Mouse (Mus musculus): ENCODE data around the gene Slc25a26. TPM values are rescaled to one million over a fixed set of nuclear protein-coding genes. Genes with fewer than 3 reads are reported as not detected.
A peak's percentile ranks its signal among the peaks of the same experiment; 100 is the strongest.

Gene Slc25a26
- polyA plus RNA-seq, 1 experiment from 2014 or later: 9.1 TPM

DNA sequence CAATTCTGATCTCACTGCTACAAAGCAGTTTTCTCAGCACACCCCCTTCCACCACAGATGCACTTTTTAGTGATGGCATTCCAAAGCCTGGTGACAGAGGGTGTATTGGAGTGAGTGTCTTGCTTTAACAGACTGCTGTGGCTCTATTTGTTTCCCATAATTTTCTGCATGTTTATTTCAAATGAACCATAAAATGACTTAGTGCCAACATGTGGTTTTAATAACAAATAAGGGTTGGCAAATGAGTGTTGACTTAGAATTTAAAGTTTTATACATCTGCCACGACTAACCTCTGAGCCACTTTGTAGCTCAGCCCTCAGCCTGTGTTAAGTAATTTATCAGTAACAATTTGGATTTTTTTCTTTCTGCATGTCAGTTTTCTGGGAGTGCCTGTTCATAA, 61.2 kb downstream of the Slc25a26 start:
- no peaks in the 10 kb centered on the region for H3K9me3 ChIP-seq
- no peak overlapping the region for H3K27ac ChIP-seq
- H3K4me1 ChIP-seq: peaks cover 4% of the 10 kb centered on the region
- 83% methylated on average over 1 of the region's 1 CpGs for WGBS
- no peaks in the 10 kb centered on the region for H3K36me3 ChIP-seq (replicated peaks)
- H3K27me3 ChIP-seq (ENCODE audit: poor library complexity, severe bottlenecking): no peaks in the 10 kb centered on the region
- H3K4me3 ChIP-seq: no peak overlapping the region
- DNase-seq (ENCODE audit: extremely low spot score, low spot score): no peak

DNA sequence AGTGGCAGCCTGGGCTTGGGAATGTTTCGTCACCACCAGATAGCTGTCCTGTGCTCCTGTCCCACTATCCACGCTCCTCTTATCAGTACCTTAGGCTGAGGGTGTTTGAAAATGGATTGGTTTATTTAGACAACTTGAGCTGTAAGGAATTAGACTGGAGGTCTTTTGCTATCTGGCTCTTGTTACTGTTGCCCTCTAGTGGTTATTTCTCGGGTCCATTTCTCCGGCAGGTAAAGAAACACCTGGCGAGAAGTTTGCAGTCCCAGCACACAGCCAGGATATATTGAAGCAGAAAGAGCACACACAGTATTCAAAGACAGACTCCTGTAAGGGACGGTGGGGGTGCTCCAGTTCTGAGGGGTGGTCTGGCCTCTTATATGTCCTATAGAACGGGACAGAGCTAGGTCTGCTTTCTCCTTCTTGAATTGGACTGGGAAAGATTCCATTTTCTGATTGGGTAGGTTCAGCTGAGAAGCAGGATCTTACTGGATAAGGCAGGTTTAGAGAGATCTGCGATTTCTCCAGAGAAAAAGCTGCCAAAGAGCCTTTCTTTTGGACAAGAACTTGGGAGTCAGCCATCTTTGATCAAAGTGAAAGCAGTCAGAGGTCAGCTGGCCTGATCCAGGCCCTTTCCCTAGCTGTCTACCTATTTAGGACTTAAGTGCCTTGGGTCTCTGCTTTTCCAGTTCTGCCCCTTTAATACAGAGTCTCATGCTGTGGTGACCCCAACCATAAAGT, 63.2 kb downstream of the Slc25a26 start:
- peaks cover 4% of the 10 kb centered on the region for H3K4me1 ChIP-seq
- 64% methylated on average over 8 of the region's 8 CpGs for WGBS
- DNase-seq (ENCODE audit: extremely low spot score, low spot score): no peak
- no peak overlapping the region for H3K4me3 ChIP-seq
- no peaks in the 10 kb centered on the region for H3K27me3 ChIP-seq (ENCODE audit: poor library complexity, severe bottlenecking)
- H3K9me3 ChIP-seq: no peaks in the 10 kb centered on the region
- H3K27ac ChIP-seq: 0 out of 2 replicates have a peak overlapping the region, but pooled peaks have one; percentile 21
- no peaks in the 10 kb centered on the region for H3K36me3 ChIP-seq (replicated peaks)

DNA sequence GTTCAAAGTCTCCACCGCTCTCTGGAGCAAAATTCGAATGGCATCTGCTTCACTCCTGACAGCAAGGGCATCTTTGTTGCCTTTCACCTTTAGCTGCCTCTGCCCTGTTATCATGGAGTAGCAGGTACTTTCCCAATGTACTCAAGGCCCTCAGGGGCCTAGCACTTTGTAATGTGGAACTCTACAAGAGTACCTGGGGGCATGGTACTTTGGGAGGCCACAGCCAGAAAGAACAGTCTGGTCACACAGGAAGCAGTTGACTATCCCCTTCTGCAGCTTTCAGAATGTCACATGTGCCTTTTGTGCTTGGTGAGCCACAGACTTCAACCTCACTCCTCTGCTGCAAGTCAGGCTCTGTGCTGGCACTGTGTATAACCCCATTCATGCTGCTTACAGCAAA, 65.6 kb downstream of the Slc25a26 start:
- no peak overlapping the region for H3K4me3 ChIP-seq
- H3K27me3 ChIP-seq (ENCODE audit: poor library complexity, severe bottlenecking): no peaks in the 10 kb centered on the region
- H3K27ac ChIP-seq: no peak overlapping the region
- WGBS: 95% methylated on average over 2 of the region's 2 CpGs
- H3K4me1 ChIP-seq: peaks cover 4% of the 10 kb centered on the region
- no peak for DNase-seq (ENCODE audit: extremely low spot score, low spot score)
- H3K36me3 ChIP-seq (replicated peaks): no peaks in the 10 kb centered on the region
- H3K9me3 ChIP-seq: no peaks in the 10 kb centered on the region

DNA sequence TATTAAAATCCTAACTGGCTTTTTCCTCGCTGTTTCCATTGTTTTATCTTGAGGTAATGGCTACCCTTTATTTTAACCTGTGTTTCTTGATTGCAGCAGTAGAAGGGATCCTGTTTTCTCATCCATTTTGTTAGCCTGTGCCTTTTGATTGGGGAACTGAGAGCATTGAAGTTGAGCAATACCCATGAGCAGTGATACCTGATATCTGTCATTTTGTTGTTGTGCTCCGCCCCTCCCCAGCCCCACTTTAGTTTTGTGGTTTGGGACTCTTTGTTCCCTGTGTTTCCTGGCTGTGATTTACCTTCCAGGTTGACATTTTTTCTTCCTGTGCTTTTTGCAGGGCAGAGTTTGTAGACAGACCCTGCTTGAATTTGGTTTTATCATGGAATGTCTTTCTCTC, 67.9 kb downstream of the Slc25a26 start:
- no peak for DNase-seq (ENCODE audit: extremely low spot score, low spot score)

DNA sequence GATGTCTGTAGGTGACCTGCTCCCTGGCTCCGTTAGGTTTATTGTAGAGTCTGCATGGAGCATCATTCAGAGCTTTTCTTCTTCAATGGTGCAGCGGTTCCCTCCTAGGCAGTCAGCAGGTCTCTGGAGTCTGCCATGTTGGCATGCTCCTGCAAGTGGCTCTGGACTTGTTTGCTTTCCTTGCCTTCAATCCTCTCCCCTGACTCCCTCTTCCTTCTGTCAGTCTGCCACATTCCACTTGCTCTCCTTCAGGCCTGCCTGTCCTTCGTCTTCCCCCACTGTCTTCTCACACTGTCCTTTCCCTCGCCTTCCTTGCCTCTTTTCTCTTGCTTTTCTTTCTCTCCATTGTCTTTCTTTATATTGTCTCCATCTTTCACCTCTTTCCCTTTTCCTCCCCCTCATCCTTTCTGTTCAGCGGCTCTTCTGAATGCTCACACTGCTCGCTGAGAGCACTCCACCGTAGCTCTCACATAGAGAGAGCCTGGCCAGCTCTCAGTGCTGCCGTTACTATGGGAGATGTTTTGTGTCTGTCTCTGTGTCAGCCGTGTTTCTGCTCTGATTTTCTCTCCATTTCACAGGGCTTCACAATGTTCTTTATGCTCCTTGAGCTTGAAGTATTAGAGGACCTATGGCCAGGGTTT, 75.5 kb downstream of the Slc25a26 start:
- Histone ChIP-seq H3K9me3 (peaks cover 12% of the 10 kb centered on the region; the same call in 1 of the 2 replicates), H3K27me3 (ENCODE audit: poor library complexity, severe bottlenecking) (no peaks in the 10 kb centered on the region), H3K36me3 (replicated peaks) (no peaks in the 10 kb centered on the region), H3K4me3 (no peak overlapping the region), H3K4me1 (peaks cover 50% of the 10 kb centered on the region), H3K27ac (peak overlapping the region; percentile 89)
- 58% methylated on average over 9 of the region's 9 CpGs for WGBS
- no peak for DNase-seq (ENCODE audit: extremely low spot score, low spot score)

More for the DNA sequence above, 67.9 kb downstream of the Slc25a26 start:
- H3K27ac ChIP-seq: no peak overlapping the region
- WGBS: 92% methylated on average over 2 of the region's 2 CpGs
- H3K4me1 ChIP-seq: peaks cover under 1% of the 10 kb centered on the region
- H3K36me3 ChIP-seq (replicated peaks): no peaks in the 10 kb centered on the region
- H3K27me3 ChIP-seq (ENCODE audit: poor library complexity, severe bottlenecking): no peaks in the 10 kb centered on the region
- H3K9me3 ChIP-seq: peaks cover 12% of the 10 kb centered on the region; the same call in 1 of the 2 replicates
- no peak overlapping the region for H3K4me3 ChIP-seq

DNA sequence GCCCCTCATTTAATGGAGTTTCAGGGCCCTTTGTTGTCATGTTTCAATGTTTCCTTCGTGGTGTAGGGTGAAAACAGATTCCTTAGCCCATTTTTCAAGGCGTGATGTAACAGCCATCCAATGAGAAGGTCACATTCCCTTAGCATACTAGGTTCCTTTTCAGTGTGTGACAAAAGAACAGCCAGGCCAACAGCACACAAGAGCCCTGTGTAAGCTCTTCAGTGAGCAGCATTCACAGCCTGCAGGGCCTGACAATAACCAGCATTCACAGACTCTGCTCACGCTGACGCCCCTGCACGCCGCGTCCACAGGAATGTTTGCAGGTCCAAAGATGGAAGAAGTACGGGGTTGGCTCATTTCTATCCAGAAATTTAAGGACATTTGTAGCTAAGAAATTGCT, 77.9 kb downstream of the Slc25a26 start:
- no peaks in the 10 kb centered on the region for H3K36me3 ChIP-seq (replicated peaks)
- 29% methylated on average over 8 of the region's 8 CpGs for WGBS

GRCm38 (mm10) chr6:94582055-94582454, 81.9 kb downstream of the Slc25a26 start:
- Histone ChIP-seq H3K27me3 (ENCODE audit: poor library complexity, severe bottlenecking) (no peaks in the 10 kb centered on the region), H3K4me1 (peaks cover 39% of the 10 kb centered on the region), H3K9me3 (no peaks in the 10 kb centered on the region), H3K36me3 (replicated peaks) (no peaks in the 10 kb centered on the region), H3K27ac (no peak overlapping the region), H3K4me3 (no peak overlapping the region)
- DNase-seq (ENCODE audit: extremely low spot score, low spot score): no peak
- WGBS: 91% methylated on average over 9 of the region's 9 CpGs

More for the DNA sequence above, 77.9 kb downstream of the Slc25a26 start:
- DNase-seq (ENCODE audit: extremely low spot score, low spot score): peak; percentile 74
- Histone ChIP-seq H3K4me3 (0 out of 2 replicates have a peak overlapping the region, but pooled peaks have one; percentile 10), H3K27ac (peak overlapping the region; percentile 89), H3K4me1 (peaks cover 56% of the 10 kb centered on the region), H3K27me3 (ENCODE audit: poor library complexity, severe bottlenecking) (no peaks in the 10 kb centered on the region), H3K9me3 (no peaks in the 10 kb centered on the region)

GRCm38 (mm10) chr6:94584147-94584695, 84.1 kb downstream of the Slc25a26 start:
- H3K36me3 ChIP-seq (replicated peaks): no peaks in the 10 kb centered on the region
- no peaks in the 10 kb centered on the region for H3K27me3 ChIP-seq (ENCODE audit: poor library complexity, severe bottlenecking)
- DNase-seq (ENCODE audit: extremely low spot score, low spot score): no peak

GRCm38 (mm10) chr6:94584976-94585375, 84.8 kb downstream of the Slc25a26 start:
- WGBS: 89% methylated on average over 4 of the region's 4 CpGs
- Histone ChIP-seq H3K9me3 (no peaks in the 10 kb centered on the region; the same call in 1 of the 2 replicates), H3K27ac (no peak overlapping the region), H3K36me3 (replicated peaks) (no peaks in the 10 kb centered on the region), H3K4me3 (no peak overlapping the region), H3K4me1 (peaks cover 16% of the 10 kb centered on the region), H3K27me3 (ENCODE audit: poor library complexity, severe bottlenecking) (no peaks in the 10 kb centered on the region)
- DNase-seq (ENCODE audit: extremely low spot score, low spot score): no peak

More at GRCm38 (mm10) chr6:94584147-94584695, 84.1 kb downstream of the Slc25a26 start:
- Histone ChIP-seq H3K4me1 (peaks cover 17% of the 10 kb centered on the region), H3K9me3 (no peaks in the 10 kb centered on the region; the same call in 1 of the 2 replicates), H3K27ac (no peak overlapping the region), H3K4me3 (no peak overlapping the region)
- WGBS: 95% methylated on average over 9 of the region's 9 CpGs

GRCm38 (mm10) chr6:94588365-94588764, 88.2 kb downstream of the Slc25a26 start:
- DNase-seq (ENCODE audit: extremely low spot score, low spot score): no peak
- H3K36me3 ChIP-seq (replicated peaks): no peaks in the 10 kb centered on the region
- 93% methylated on average over 4 of the region's 4 CpGs for WGBS
- H3K4me3 ChIP-seq: no peak overlapping the region
- no peaks in the 10 kb centered on the region for H3K27me3 ChIP-seq (ENCODE audit: poor library complexity, severe bottlenecking)
- peaks cover 25% of the 10 kb centered on the region for H3K4me1 ChIP-seq
- no peak overlapping the region for H3K27ac ChIP-seq
- H3K9me3 ChIP-seq: no peaks in the 10 kb centered on the region; the same call in 1 of the 2 replicates

GRCm38 (mm10) chr6:94592243-94592642, 92.1 kb downstream of the Slc25a26 start:
- Histone ChIP-seq H3K9me3 (no peaks in the 10 kb centered on the region; the same call in 1 of the 2 replicates), H3K27me3 (ENCODE audit: poor library complexity, severe bottlenecking) (no peaks in the 10 kb centered on the region), H3K4me1 (peaks cover 34% of the 10 kb centered on the region), H3K27ac (0 out of 2 replicates have a peak overlapping the region, but pooled peaks have one; percentile 32), H3K36me3 (replicated peaks) (no peaks in the 10 kb centered on the region), H3K4me3 (no peak overlapping the region)
- WGBS: 35% methylated on average over 8 of the region's 8 CpGs
- peak; percentile 40 for DNase-seq (ENCODE audit: extremely low spot score, low spot score)

DNA sequence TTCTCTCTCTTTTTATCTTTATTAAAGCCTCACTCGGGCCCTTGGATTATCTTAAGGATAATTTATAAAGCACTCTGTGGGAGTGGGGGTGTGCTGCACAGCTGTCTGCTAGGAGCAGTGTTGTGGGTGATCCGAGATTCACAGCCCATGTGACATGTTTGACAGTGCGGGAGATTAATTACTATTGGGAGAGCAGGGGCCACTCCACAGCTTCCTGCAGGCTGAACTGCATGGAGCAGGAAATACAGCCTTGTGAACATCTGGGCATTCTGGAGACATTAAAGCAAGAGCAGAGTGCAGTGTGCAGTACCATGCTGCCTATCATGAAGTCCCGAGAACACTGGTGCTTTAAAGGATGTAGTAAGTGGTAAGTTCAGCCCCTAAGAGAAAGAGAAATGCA, 92.6 kb downstream of the Slc25a26 start:
- Histone ChIP-seq H3K9me3 (no peaks in the 10 kb centered on the region; the same call in 1 of the 2 replicates), H3K36me3 (replicated peaks) (no peaks in the 10 kb centered on the region), H3K4me3 (no peak overlapping the region), H3K27ac (peak overlapping the region; percentile 32), H3K4me1 (peaks cover 36% of the 10 kb centered on the region), H3K27me3 (ENCODE audit: poor library complexity, severe bottlenecking) (no peaks in the 10 kb centered on the region)
- DNase-seq (ENCODE audit: extremely low spot score, low spot score): peak; percentile 14
- 41% methylated on average over 4 of the region's 4 CpGs for WGBS

Measured in forebrain, embryonic 10.5 days (tissue).